Mouse (Mus musculus) G1E (cell line): ENCODE results near the gene Pde2a. TPM values are rescaled to one million over a fixed set of nuclear protein-coding genes. Genes with fewer than 3 reads are reported as not detected.

Source experiments
- ATAC-seq: 2 replicates; pipeline ENCODE4 v1.8.0; 2016; ENCODE audit warnings: mild to moderate bottlenecking; ENCODE audit not compliant: insufficient number of reproducible peaks, poor library complexity, low FRiP score, severe bottlenecking; ENCODE audit errors: extremely low read depth
- DNase-seq: peaks from one replicate; pipeline ENCODE4 v3.0.0; 2012; ENCODE audit warnings: low spot score
- H3K27me3 ChIP-seq: 2 replicates; pipeline ENCODE4 v1.6.1; 2012; ENCODE audit warnings: mild to moderate bottlenecking, low read length, inconsistent platforms; ENCODE audit not compliant: insufficient read depth
- H3K36me3 ChIP-seq: replicated peaks from 2 replicates; pipeline ENCODE3; 2012; ENCODE audit warnings: mild to moderate bottlenecking, inconsistent platforms
- H3K4me1 ChIP-seq: 2 replicates; pipeline ENCODE4 v1.6.1; 2012; ENCODE audit warnings: low read depth, low read length, inconsistent platforms, mixed read lengths; ENCODE audit not compliant: insufficient read depth
- H3K4me3 ChIP-seq: 2 replicates; pipeline ENCODE4 v1.5.1; 2012; ENCODE audit warnings: low read depth, mild to moderate bottlenecking, inconsistent platforms, low read length, moderate library complexity, mixed read lengths
- H3K9me3 ChIP-seq: replicated peaks from 2 replicates; pipeline ENCODE4 v1.6.1; 2012; ENCODE audit warnings: inconsistent platforms
- CTCF ChIP-seq: IDR thresholded peaks from 2 replicates; pipeline ENCODE4 v1.5.1; 2012; ENCODE audit warnings: low read depth, low read length, inconsistent platforms, mixed read lengths
- GATA1 ChIP-seq: IDR thresholded peaks from 2 replicates; pipeline ENCODE4 v1.6.1; 2012; ENCODE audit warnings: borderline replicate concordance, low read length, inconsistent platforms, mixed read lengths
- GATA2 ChIP-seq: IDR thresholded peaks from 2 replicates; pipeline ENCODE4 v1.6.1; 2012; ENCODE audit warnings: low read depth, low read length, inconsistent platforms, borderline replicate concordance
- POLR2AphosphoS5 ChIP-seq: IDR thresholded peaks from 2 replicates; pipeline ENCODE4 v1.6.1; 2012; ENCODE audit warnings: low read depth, low read length, inconsistent platforms; ENCODE audit not compliant: insufficient replicate concordance
- TAL1 ChIP-seq: conservative IDR thresholded peaks from 2 replicates; pipeline ENCODE4 v1.6.1; 2012; ENCODE audit warnings: low read depth, low read length, inconsistent platforms, mixed read lengths
- polyA plus RNA-seq: library from polyadenylated mRNA; stranded (reverse); fragments of >175 nt; gene quantifications from 2 replicates; pipeline ENCODE4 v1.2.3, GENCODE M21; 2012
- total RNA-seq, 2 experiments: library from RNA; stranded (forward) in 1 of 2; stranded (reverse) in 1 of 2; fragments of 200-1000 nt in 1 of 2; fragments of >200 nt in 1 of 2; fragmentation: Nextera tagmentation in 1 of 2; gene quantifications; 2 replicates each; pipeline ENCODE4 v1.2.3; 2014 to 2017

Pde2a gene
- total and polyA plus RNA-seq, 3 experiments = 0.55 TPM; not detected in 2

GRCm38 (mm10) chr7:101378796-101379465, 42.6 kb upstream of the Pde2a start:
- peaks cover 63% of the 10 kb centered on the region for H3K36me3 ChIP-seq
- no peaks in the 10 kb centered on the region for H3K9me3 ChIP-seq
- ATAC-seq (no peak), DNase-seq (no peak)
- H3K4me1 ChIP-seq = peaks cover 58% of the 10 kb centered on the region
- no peak for TF ChIP-seq TAL1
- no peak for TF ChIP-seq CTCF
- TF ChIP-seq GATA1 = no peak
- TF ChIP-seq GATA2 = no peak
- no peak for TF ChIP-seq POLR2AphosphoS5
- no peaks in the 10 kb centered on the region for H3K27me3 ChIP-seq
- H3K4me3 ChIP-seq = peak overlapping the region; percentile 64

- Histone ChIP-seq H3K36me3 (peaks cover 69% of the 10 kb centered on the region), H3K4me1 (peaks cover 66% of the 10 kb centered on the region), H3K27me3 (no peaks in the 10 kb centered on the region), H3K4me3 (peak overlapping the region; percentile 22; the same call in 1 of the 2 replicates), H3K9me3 (no peaks in the 10 kb centered on the region)
- DNase-seq = no peak
- TF ChIP-seq GATA1 (no peak), TAL1 (no peak), POLR2AphosphoS5 (no peak), CTCF (no peak), GATA2 (no peak)
- no peak for ATAC-seq
Observed at GRCm38 (mm10) chr7:101379732-101380131, 41.8 kb upstream of the Pde2a start.

GRCm38 (mm10) chr7:101381512-101381911, 40.0 kb upstream of the Pde2a start:
- no peak for DNase-seq
- H3K4me3 ChIP-seq = no peak overlapping the region
- peaks cover 70% of the 10 kb centered on the region for H3K36me3 ChIP-seq
- H3K9me3 ChIP-seq = no peaks in the 10 kb centered on the region
- H3K4me1 ChIP-seq = peaks cover 84% of the 10 kb centered on the region
- TF ChIP-seq GATA1 (no peak), CTCF (no peak), GATA2 (no peak), TAL1 (no peak), POLR2AphosphoS5 (no peak)
- H3K27me3 ChIP-seq = no peaks in the 10 kb centered on the region
- no peak for ATAC-seq

GRCm38 (mm10) chr7:101382378-101382777, 39.1 kb upstream of the Pde2a start:
- Histone ChIP-seq H3K27me3 (no peaks in the 10 kb centered on the region), H3K9me3 (no peaks in the 10 kb centered on the region), H3K36me3 (peaks cover 73% of the 10 kb centered on the region), H3K4me1 (peaks cover 80% of the 10 kb centered on the region), H3K4me3 (no peak overlapping the region)
- DNase-seq = peak; percentile 51
- ATAC-seq = no peak
- no peak for TF ChIP-seq TAL1
- TF ChIP-seq POLR2AphosphoS5 = no peak
- no peak for TF ChIP-seq CTCF

- peaks cover 87% of the 10 kb centered on the region for H3K36me3 ChIP-seq
- no peaks in the 10 kb centered on the region for H3K27me3 ChIP-seq
- no peak for TF ChIP-seq GATA2
- TF ChIP-seq POLR2AphosphoS5 = no peak
- no peak for TF ChIP-seq GATA1
- TF ChIP-seq CTCF = no peak
- H3K4me1 ChIP-seq = peaks cover 67% of the 10 kb centered on the region
- no peak overlapping the region; the same call in 1 of the 2 replicates for H3K4me3 ChIP-seq
- H3K9me3 ChIP-seq = no peaks in the 10 kb centered on the region
- peak; percentile 35 for DNase-seq
- ATAC-seq = peak; percentile 37; the same call in 1 of the 2 replicates
Observed at GRCm38 (mm10) chr7:101383756-101384155, 37.7 kb upstream of the Pde2a start.

GRCm38 (mm10) chr7:101384931-101385330, 36.6 kb upstream of the Pde2a start:
- DNase-seq = no peak
- peaks cover 89% of the 10 kb centered on the region for H3K36me3 ChIP-seq
- H3K4me3 ChIP-seq = peak overlapping the region; percentile 14; the same call in 1 of the 2 replicates

More at GRCm38 (mm10) chr7:101384931-101385330, 36.6 kb upstream of the Pde2a start:
- Histone ChIP-seq H3K9me3 (no peaks in the 10 kb centered on the region), H3K4me1 (peaks cover 55% of the 10 kb centered on the region), H3K27me3 (no peaks in the 10 kb centered on the region)
- TF ChIP-seq GATA1 (no peak), TAL1 (no peak), POLR2AphosphoS5 (no peak), CTCF (no peak), GATA2 (no peak)
- no peak for ATAC-seq
